Mouse (Mus musculus) brain, embryonic 14.5 days (tissue): ENCODE measurements around the gene Hebp1.

Experiments used
- CTCF ChIP-seq: fragments of 200-500 bp; IDR thresholded peaks from 2 replicates; pipeline ENCODE4 v1.5.1; 2012; ENCODE audit warnings: inconsistent platforms, mild to moderate bottlenecking, moderate library complexity, borderline replicate concordance; ENCODE audit not compliant: insufficient read depth, insufficient read length; ENCODE audit errors: extremely low read depth
- POLR2A ChIP-seq: fragments of 200-500 bp; IDR thresholded peaks from 2 replicates; pipeline ENCODE4 v1.6.1; 2012; ENCODE audit warnings: mild to moderate bottlenecking, inconsistent platforms, borderline replicate concordance; ENCODE audit not compliant: poor library complexity, insufficient read depth, insufficient read length, severe bottlenecking; ENCODE audit errors: extremely low read depth

GRCm38 (mm10) chr6:135228465-135228941, 30.7 kb upstream of the Hebp1 start:
- TF ChIP-seq POLR2A (no peak), CTCF (no peak)
